Mouse (Mus musculus): ENCODE results near the gene C130032M10Rik.

GRCm38 (mm10) chr9:114512831-114513230, 2.7 kb upstream of the C130032M10Rik start:
- no peak for TF ChIP-seq EP300 (optimal IDR thresholded peaks at IDR 0.05)
- TF ChIP-seq CTCF (IDR thresholded peaks at IDR 0.05; ENCODE audit: low read depth), result no peak

Measured in stomach, postnatal 0 days (tissue).